Mouse (Mus musculus) forebrain, embryonic 10.5 days (tissue): ENCODE data around the gene Usp37. TPM values are rescaled to one million over a fixed set of nuclear protein-coding genes. Genes with fewer than 3 reads are reported as not detected.
"Not testable (repeated sequence)": the region's sequence is repeated elsewhere in the genome, so short reads cannot be mapped to it uniquely, and the experiment has no call there.

ENCODE experiments used
- DNase-seq: peaks from one replicate; pipeline ENCODE4 v3.0.0-alpha.2; 2017; ENCODE audit warnings: low spot score; ENCODE audit errors: extremely low spot score
- H3K27ac ChIP-seq: fragments of 300-500 bp; sonication (generic); 2 replicates; pipeline ENCODE4 v1.5.1; 2016; ENCODE audit warnings: mild to moderate bottlenecking
- H3K27me3 ChIP-seq: fragments of 300-500 bp; sonication (generic); 2 replicates; pipeline ENCODE4 v1.6.1; 2016; ENCODE audit warnings: mild to moderate bottlenecking; ENCODE audit not compliant: poor library complexity, severe bottlenecking
- H3K36me3 ChIP-seq: fragments of 300-500 bp; sonication (generic); replicated peaks from 2 replicates; pipeline ENCODE4 v1.6.1; 2016; ENCODE audit warnings: mild to moderate bottlenecking, moderate library complexity
- H3K4me1 ChIP-seq: fragments of 300-500 bp; sonication (generic); 2 replicates; pipeline ENCODE4 v1.6.1; 2016
- H3K4me3 ChIP-seq: fragments of 300-500 bp; sonication (generic); 2 replicates; pipeline ENCODE4 v1.5.1; 2016; ENCODE audit warnings: mild to moderate bottlenecking, moderate library complexity
- H3K9me3 ChIP-seq: fragments of 300-500 bp; sonication (generic); 2 replicates; pipeline ENCODE4 v1.6.1; 2016; ENCODE audit warnings: mild to moderate bottlenecking, moderate library complexity
- WGBS: fragments of 180-500 bp; shearing (Covaris S2); methylation state at CpG from one replicate; pipeline ENCODE4 v1.1.7; 2016; 5-methylcytosine and 5-hydroxymethylcytosine counted together
- polyA plus RNA-seq: library from polyadenylated mRNA; unstranded; fragments of >200 nt; fragmentation: Nextera tagmentation; extraction: Ambion mirVana; gene quantifications from 2 replicates; pipeline ENCODE4 v1.2.1, GENCODE M21; 2016

Usp37 gene
- polyA plus RNA-seq, 1 experiment from 2014 or later: 53.2 TPM

GRCm38 (mm10) chr1:74404206-74404605 lies 139.9 kb downstream of the Usp37 start:
- Histone ChIP-seq H3K36me3 (no peaks in the 10 kb centered on the region), H3K27me3 (no peaks in the 10 kb centered on the region), H3K9me3 (no peaks in the 10 kb centered on the region), H3K4me3 (no peak overlapping the region), H3K4me1 (no peaks in the 10 kb centered on the region), H3K27ac (no peak overlapping the region)
- no peak for DNase-seq
- 93% methylated on average over 4 of the region's 4 CpGs for WGBS

GRCm38 (mm10) chr1:74401015-74401702 lies 142.9 kb downstream of the Usp37 start:
- DNase-seq: no peak
- Histone ChIP-seq H3K4me1 (peaks cover 19% of the 10 kb centered on the region), H3K9me3 (no peaks in the 10 kb centered on the region), H3K4me3 (no peak overlapping the region), H3K27ac (no peak overlapping the region), H3K27me3 (no peaks in the 10 kb centered on the region), H3K36me3 (no peaks in the 10 kb centered on the region)
- WGBS: 59% methylated on average over 16 of the region's 16 CpGs

- no peak for DNase-seq
- Histone ChIP-seq H3K36me3 (no peaks in the 10 kb centered on the region; the same call in 1 of the 2 replicates), H3K27me3 (no peaks in the 10 kb centered on the region), H3K4me3 (no peak overlapping the region), H3K27ac (no peak overlapping the region), H3K9me3 (no peaks in the 10 kb centered on the region), H3K4me1 (peaks cover 22% of the 10 kb centered on the region)
- WGBS: 86% methylated on average over 3 of the region's 3 CpGs
Measured at GRCm38 (mm10) chr1:74400531-74400930, 143.6 kb downstream of the Usp37 start.

GRCm38 (mm10) chr1:74397919-74398451 lies 146.1 kb downstream of the Usp37 start:
- Histone ChIP-seq H3K4me1 (peaks cover 38% of the 10 kb centered on the region), H3K27ac (peak overlapping the region; percentile 88), H3K4me3 (peak overlapping the region; percentile 57), H3K9me3 (no peaks in the 10 kb centered on the region), H3K36me3 (peaks cover 23% of the 10 kb centered on the region), H3K27me3 (no peaks in the 10 kb centered on the region)
- peak; percentile 74 for DNase-seq
- 6% methylated on average over 11 of the region's 11 CpGs for WGBS

GRCm38 (mm10) chr1:74397268-74397918 lies 146.7 kb downstream of the Usp37 start:
- no peaks in the 10 kb centered on the region for H3K9me3 ChIP-seq
- no peaks in the 10 kb centered on the region for H3K27me3 ChIP-seq
- peak overlapping the region; percentile 57 for H3K4me3 ChIP-seq
- peaks cover 23% of the 10 kb centered on the region for H3K36me3 ChIP-seq
- peaks cover 44% of the 10 kb centered on the region for H3K4me1 ChIP-seq
- under 1% methylated on average over 41 of the region's 41 CpGs for WGBS
- peak overlapping the region; percentile 88 for H3K27ac ChIP-seq
- DNase-seq: peak; percentile 98

GRCm38 (mm10) chr1:74396456-74397222 lies 147.4 kb downstream of the Usp37 start:
- DNase-seq, H3K9me3 ChIP-seq, H3K27me3 ChIP-seq: not testable (repeated sequence)
- peak overlapping the region; percentile 57 for H3K4me3 ChIP-seq
- H3K36me3 ChIP-seq: peaks cover 23% of the 10 kb centered on the region
- WGBS: 7% methylated on average over 12 of the region's 12 CpGs
- peak overlapping the region; percentile 88 for H3K27ac ChIP-seq
- H3K4me1 ChIP-seq: peaks cover 52% of the 10 kb centered on the region

GRCm38 (mm10) chr1:74395290-74395689 lies 148.8 kb downstream of the Usp37 start:
- peaks cover 63% of the 10 kb centered on the region for H3K4me1 ChIP-seq
- H3K27me3 ChIP-seq: peaks cover 6% of the 10 kb centered on the region
- H3K36me3 ChIP-seq: peaks cover 23% of the 10 kb centered on the region
- no peaks in the 10 kb centered on the region for H3K9me3 ChIP-seq
- H3K4me3 ChIP-seq: no peak overlapping the region
- DNase-seq: no peak
- WGBS: 88% methylated on average over 12 of the region's 13 CpGs
- no peak overlapping the region for H3K27ac ChIP-seq

- peaks cover 23% of the 10 kb centered on the region for H3K36me3 ChIP-seq
- H3K9me3 ChIP-seq: no peaks in the 10 kb centered on the region
- H3K27me3 ChIP-seq: peaks cover 11% of the 10 kb centered on the region
- DNase-seq: no peak
- no peak overlapping the region for H3K4me3 ChIP-seq
- no peak overlapping the region for H3K27ac ChIP-seq
- 92% methylated on average over 15 of the region's 15 CpGs for WGBS
- H3K4me1 ChIP-seq: peaks cover 67% of the 10 kb centered on the region
Measured at GRCm38 (mm10) chr1:74394858-74395257, 149.2 kb downstream of the Usp37 start.

GRCm38 (mm10) chr1:74394311-74394710 lies 149.8 kb downstream of the Usp37 start:
- Histone ChIP-seq H3K27me3 (peaks cover 16% of the 10 kb centered on the region), H3K9me3 (no peaks in the 10 kb centered on the region), H3K4me3 (0 out of 2 replicates have a peak overlapping the region, but pooled peaks have one; percentile 92), H3K27ac (no peak overlapping the region), H3K4me1 (peaks cover 73% of the 10 kb centered on the region), H3K36me3 (peaks cover 23% of the 10 kb centered on the region)
- no peak for DNase-seq
- 92% methylated on average over 9 of the region's 9 CpGs for WGBS

- Histone ChIP-seq H3K4me3 (peak overlapping the region; percentile 92; the same call in 1 of the 2 replicates), H3K27ac (peak overlapping the region; percentile 98), H3K4me1 (peaks cover 74% of the 10 kb centered on the region), H3K9me3 (no peaks in the 10 kb centered on the region), H3K36me3 (peaks cover 23% of the 10 kb centered on the region), H3K27me3 (peaks cover 22% of the 10 kb centered on the region)
- DNase-seq: no peak
- WGBS: 93% methylated on average over 9 of the region's 9 CpGs
Measured at GRCm38 (mm10) chr1:74393697-74394096, 150.4 kb downstream of the Usp37 start.

GRCm38 (mm10) chr1:74393010-74393409 lies 151.1 kb downstream of the Usp37 start:
- H3K4me3 ChIP-seq: peak overlapping the region; percentile 92
- no peaks in the 10 kb centered on the region for H3K9me3 ChIP-seq
- 43% methylated on average over 7 of the region's 7 CpGs for WGBS
- H3K4me1 ChIP-seq: peaks cover 71% of the 10 kb centered on the region
- H3K36me3 ChIP-seq: peaks cover 23% of the 10 kb centered on the region
- DNase-seq: no peak
- H3K27ac ChIP-seq: peak overlapping the region; percentile 98
- H3K27me3 ChIP-seq: peaks cover 29% of the 10 kb centered on the region

GRCm38 (mm10) chr1:74392446-74392994 lies 151.6 kb downstream of the Usp37 start:
- DNase-seq: peak; percentile 45
- Histone ChIP-seq H3K4me3 (peak overlapping the region; percentile 92), H3K9me3 (no peaks in the 10 kb centered on the region), H3K27ac (peak overlapping the region; percentile 98), H3K36me3 (peaks cover 23% of the 10 kb centered on the region), H3K4me1 (peaks cover 71% of the 10 kb centered on the region), H3K27me3 (peaks cover 30% of the 10 kb centered on the region)
- 3% methylated on average over 16 of the region's 16 CpGs for WGBS
